Mouse (Mus musculus): ENCODE data around the gene Brap.
"Not testable (repeated sequence)": the region's sequence is repeated elsewhere in the genome, so short reads cannot be mapped to it uniquely, and the experiment has no call there.

Gene Brap

DNA sequence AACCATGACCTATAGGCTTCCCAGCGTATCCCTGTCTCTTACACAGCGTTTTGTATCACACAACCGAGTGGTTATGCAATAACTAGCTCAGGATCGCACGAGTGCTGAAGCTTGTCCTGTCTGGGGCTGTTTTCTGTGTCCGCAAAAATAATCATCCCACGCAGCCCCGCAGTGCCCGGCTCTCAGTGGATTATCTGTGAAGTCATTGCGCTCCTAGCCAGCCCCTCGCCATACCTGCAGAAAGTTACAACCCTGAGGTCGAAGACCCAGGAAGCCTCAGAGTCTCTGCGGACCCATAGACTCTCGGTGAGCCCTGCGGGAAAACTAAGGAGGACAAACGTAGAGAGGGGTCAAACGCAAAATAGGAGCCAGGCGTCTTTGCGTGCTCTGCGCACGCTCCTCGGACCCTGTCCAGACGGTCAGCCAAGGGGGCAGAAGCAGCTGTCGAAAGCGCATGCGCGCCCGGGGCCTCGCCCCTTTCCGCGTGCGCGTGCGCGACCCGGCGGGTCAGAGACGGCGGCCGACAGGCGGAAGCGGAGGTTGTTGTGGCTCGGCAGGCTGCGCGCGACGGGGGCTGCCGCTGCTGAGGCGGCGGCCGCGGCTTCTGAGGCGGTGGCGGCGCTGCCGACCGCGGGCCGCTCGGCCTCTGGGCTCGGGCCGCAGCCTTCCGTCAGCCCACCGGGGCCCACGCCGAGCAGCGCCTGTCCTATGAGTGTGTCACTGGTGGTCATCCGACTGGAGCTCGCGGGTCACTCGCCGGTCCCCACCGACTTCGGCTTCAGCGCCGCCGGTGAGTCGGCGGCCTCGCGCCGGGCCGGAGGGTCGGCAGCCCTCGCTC, at the start of gene Brap, which contains the start of gene Acad10:
Gene Brap, plus strand, starts transcription at position 505 of the 838 bp plus-strand sequence.
Gene Acad10, minus strand, starts transcription at position 456 of the 838 bp plus-strand sequence.
- DNase-seq (ENCODE audit: low read depth, low spot score) = peak; percentile 89

GRCm38 (mm10) chr5:121612036-121612435, 48.3 kb upstream of the Brap start:
- DNase-seq (ENCODE audit: low read depth, low spot score) = no peak

DNA sequence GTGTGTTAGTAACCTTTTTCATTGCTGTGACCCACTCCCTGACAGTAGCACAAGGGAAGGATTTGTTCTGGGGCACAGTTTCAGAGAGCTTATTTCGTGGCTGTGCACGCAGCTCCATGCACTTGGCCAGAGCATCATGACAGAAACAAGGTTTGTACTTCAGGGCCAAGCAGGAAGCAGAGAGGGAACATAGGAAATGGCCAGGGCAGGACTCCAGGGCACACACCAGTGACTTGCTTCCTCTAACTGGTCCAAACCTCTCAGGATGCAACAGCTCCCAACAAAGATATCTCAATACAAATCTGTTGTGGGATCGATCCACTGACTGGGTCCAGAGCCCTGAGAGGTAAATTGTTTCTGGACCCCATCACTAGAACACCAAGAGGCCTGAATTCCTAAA, 45.4 kb upstream of the Brap start:
- not testable (repeated sequence) for DNase-seq (ENCODE audit: low read depth, low spot score)

GRCm38 (mm10) chr5:121618592-121619513, 41.5 kb upstream of the Brap start, which contains the start of gene Acad12:
Acad12 (minus strand) TSS chr5:121618938.
- peak; percentile 80 for DNase-seq (ENCODE audit: low read depth, low spot score)

GRCm38 (mm10) chr5:121621102-121621501, 39.3 kb upstream of the Brap start:
- no peak for DNase-seq (ENCODE audit: low read depth, low spot score)

DNA sequence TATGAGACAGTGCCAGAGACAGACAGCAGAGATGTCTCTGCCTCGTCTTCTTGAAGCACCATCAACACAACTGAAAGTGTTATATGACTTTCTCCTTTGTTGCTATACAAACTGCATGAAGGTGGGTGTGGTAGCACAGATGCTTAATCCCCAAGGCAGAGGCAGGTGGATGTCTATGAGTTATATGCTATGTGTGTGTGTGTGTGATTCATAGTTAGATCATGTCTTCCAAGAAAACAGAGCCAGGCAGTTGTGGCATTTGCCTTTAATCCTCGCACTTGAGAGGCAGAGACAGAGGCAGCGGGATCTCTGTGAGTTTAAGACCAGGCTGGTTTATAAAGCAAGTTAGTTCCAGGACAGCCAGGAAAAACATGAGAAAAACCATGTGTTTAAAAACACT, 37.1 kb upstream of the Brap start:
- no peak for DNase-seq (ENCODE audit: low read depth, low spot score)

DNA sequence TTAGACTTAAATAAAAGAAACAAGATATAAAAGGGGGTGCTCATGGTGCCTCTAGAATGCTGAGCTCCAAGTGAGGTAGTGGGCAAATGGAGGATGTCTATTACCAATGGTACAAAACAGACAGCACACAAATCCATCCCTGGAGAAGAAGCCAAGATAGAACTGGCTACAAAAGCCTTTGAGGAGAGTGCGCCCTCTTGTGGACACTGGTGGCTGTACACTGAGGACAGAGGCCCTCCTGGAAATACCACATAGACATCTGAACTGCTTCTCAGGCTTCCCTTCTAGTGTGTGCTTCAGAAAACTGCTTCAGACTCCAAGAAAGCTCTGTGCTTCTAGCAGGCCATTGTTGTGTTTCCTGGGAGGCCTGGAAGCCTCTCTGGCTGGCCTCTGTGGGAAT, 32.5 kb upstream of the Brap start:
- DNase-seq (ENCODE audit: low read depth, low spot score) = peak; percentile 46

- DNase-seq (ENCODE audit: low read depth, low spot score) = not testable (repeated sequence)
Observed at GRCm38 (mm10) chr5:121631106-121631647, 29.2 kb upstream of the Brap start.

- no peak for DNase-seq (ENCODE audit: low read depth, low spot score)
Observed at GRCm38 (mm10) chr5:121632804-121633203, 27.6 kb upstream of the Brap start.

- DNase-seq (ENCODE audit: low read depth, low spot score) = no peak
Observed at GRCm38 (mm10) chr5:121634668-121635067, 25.7 kb upstream of the Brap start.

- no peak for DNase-seq (ENCODE audit: low read depth, low spot score)
Observed at GRCm38 (mm10) chr5:121637296-121637695, 23.1 kb upstream of the Brap start.

DNA sequence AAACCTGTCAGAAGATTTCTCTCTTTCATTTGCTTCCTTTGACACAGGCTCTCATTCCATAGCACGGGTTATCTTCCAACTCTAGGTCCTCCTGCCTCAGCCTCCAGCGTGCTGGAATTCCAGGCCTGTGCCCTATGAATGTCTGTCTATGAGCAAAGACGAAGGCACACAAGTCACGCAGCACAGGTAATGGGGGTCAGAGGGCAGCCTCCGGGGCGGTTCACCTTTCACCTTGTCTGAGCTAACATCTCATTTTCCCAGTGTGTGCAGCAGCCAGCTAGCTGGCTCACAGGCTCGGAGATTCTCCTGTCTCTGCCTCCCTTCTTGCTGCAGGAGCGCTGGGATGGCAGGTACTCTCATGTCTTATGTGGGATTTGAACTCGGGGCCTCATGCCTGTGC, 20.8 kb upstream of the Brap start:
- DNase-seq (ENCODE audit: low read depth, low spot score) = no peak

- no peak for DNase-seq (ENCODE audit: low read depth, low spot score)
Observed at GRCm38 (mm10) chr5:121649134-121649533, 11.2 kb upstream of the Brap start.

DNA sequence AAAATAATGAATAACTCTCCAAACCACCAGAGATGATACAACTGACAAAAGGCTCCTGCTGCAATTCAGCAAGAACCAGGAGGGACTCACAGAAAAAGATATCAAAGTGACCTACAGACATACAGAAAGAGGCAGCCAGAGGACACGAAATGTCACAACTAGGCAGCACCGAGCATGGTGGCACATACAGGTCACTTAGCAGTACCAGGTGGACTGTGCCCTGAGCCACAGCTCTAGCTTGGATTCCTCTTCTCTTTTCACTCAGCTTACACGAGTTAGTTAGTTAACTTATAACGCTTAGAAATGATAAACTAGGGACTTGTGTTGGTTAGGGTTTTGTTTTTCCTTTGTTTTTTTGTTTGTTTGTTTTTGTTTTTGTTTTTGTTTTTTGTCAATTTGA, 5.8 kb upstream of the Brap start:
- no peak for DNase-seq (ENCODE audit: low read depth, low spot score)

GRCm38 (mm10) chr5:121656866-121657265, 3.5 kb upstream of the Brap start:
- not testable (repeated sequence) for DNase-seq (ENCODE audit: low read depth, low spot score)

- not testable (repeated sequence) for DNase-seq (ENCODE audit: low read depth, low spot score)
Observed at GRCm38 (mm10) chr5:121657656-121658055, 2.7 kb upstream of the Brap start.

GRCm38 (mm10) chr5:121660897-121661254, 513 bp downstream of the Brap start:
- peak; percentile 8 for DNase-seq (ENCODE audit: low read depth, low spot score)

DNA sequence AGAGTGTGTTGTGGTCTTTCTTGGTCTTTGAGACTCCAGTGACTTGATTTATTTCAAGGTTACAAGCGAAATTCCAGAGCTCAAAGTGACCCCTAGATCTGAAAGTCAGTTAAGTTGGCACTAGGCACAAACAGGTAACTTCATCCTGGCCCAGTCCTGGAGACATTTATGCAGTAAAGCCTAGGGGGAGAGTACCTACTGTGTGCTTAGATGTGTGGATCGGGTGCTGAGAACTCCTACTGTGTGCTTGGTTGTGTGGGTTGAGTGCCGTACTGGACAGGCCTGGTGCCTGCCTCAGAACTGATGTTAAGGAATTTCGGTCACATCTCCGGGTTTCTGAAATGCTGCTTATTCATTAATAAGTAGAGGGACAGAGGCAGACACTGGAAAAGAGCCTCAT, 1.1 kb downstream of the Brap start:
- no peak for DNase-seq (ENCODE audit: low read depth, low spot score)

DNA sequence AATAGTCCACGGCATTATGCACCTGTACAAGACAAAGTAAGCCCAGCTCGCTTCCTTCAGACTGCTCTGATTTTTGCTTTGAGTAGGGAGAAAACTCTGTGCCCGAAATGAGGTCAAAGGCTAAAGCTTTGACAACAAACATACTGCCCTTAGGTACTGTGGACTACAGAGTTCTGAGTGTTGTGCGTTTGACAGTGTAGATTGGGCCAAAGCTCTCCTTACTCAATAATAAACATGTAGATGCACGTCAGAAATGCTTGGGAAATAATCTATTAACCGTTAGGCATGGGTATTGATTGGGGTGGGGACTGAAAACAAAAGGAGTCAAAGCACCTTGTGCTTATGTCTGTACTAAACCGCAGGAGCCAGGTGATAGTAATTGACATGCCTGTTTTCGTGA, 3.1 kb downstream of the Brap start:
- DNase-seq (ENCODE audit: low read depth, low spot score) = no peak

GRCm38 (mm10) chr5:121664078-121664477, 3.7 kb downstream of the Brap start:
- no peak for DNase-seq (ENCODE audit: low read depth, low spot score)

GRCm38 (mm10) chr5:121664971-121665370, 4.6 kb downstream of the Brap start:
- DNase-seq (ENCODE audit: low read depth, low spot score) = no peak

GRCm38 (mm10) chr5:121667067-121667466, 6.7 kb downstream of the Brap start:
- no peak for DNase-seq (ENCODE audit: low read depth, low spot score)

Measured in embryo, embryonic 11.5 days (tissue).